Mouse (Mus musculus): ENCODE measurements at regions not wholly inside any gene's neighbourhood (a gene's known extent, or its start where the extent isn't known, plus 50 kb on each side); places are given as distances from the start of the nearest gene placed in this dataset.

- Histone ChIP-seq H3K9me3 (replicated peaks; ENCODE audit: control insufficient read depth, low read length) (no peaks in the 10 kb centered on the region), H3K27ac (replicated peaks; ENCODE audit: low read depth, low read length) (no peak overlapping the region), H3K27me3 (ENCODE audit: control insufficient read depth, insufficient read depth, low read length) (no peaks in the 10 kb centered on the region), H3K9ac (replicated peaks; ENCODE audit: low read length) (no peak overlapping the region), H3K4me2 (ENCODE audit: low read depth, low read length) (no peak overlapping the region), H3K4me3 (ENCODE audit: low read depth, low read length) (no peak overlapping the region), H3K36me3 (replicated peaks; ENCODE audit: control insufficient read depth, insufficient read depth, low read depth, low read length) (no peaks in the 10 kb centered on the region), H3K4me1 (ENCODE audit: control insufficient read depth, insufficient read depth, low read length) (no peaks in the 10 kb centered on the region)
- WGBS: 86% methylated on average over 4 of the region's 4 CpGs
- no peak for ATAC-seq (replicated peaks; ENCODE audit: insufficient number of reproducible peaks, low FRiP score, low TSS enrichment, low read depth)
- DNase-seq (ENCODE audit: low spot score): no peak
These were observed 66.7 kb upstream of the Vldlr start for GRCm38 (mm10) chr19:27149567-27149966.

DNA sequence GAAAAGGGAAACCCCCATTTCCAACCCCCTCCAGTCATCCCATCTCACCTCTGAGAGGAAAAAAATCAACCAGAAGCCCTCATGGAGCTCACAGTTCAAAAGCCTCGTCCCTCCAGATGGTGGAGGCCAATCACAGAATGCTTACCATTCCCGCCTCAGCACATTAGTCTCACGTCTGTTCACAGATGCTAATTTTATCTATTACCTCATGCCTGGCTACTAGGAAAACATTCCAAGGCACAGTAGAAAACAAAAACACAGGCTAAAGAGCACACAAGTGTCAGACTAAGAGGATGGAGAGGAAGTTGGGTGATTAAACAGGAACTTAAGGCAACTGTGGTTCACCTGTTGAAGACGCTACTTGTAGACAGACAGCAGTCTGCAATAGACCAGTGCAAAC lies 54.4 kb upstream of the Vldlr start:
- Histone ChIP-seq H3K9me3 (replicated peaks; ENCODE audit: control insufficient read depth, low read length) (no peaks in the 10 kb centered on the region), H3K27me3 (ENCODE audit: control insufficient read depth, insufficient read depth, low read length) (no peaks in the 10 kb centered on the region), H3K4me1 (ENCODE audit: control insufficient read depth, insufficient read depth, low read length) (no peaks in the 10 kb centered on the region), H3K9ac (replicated peaks; ENCODE audit: low read length) (no peak overlapping the region), H3K27ac (replicated peaks; ENCODE audit: low read depth, low read length) (no peak overlapping the region), H3K36me3 (replicated peaks; ENCODE audit: control insufficient read depth, insufficient read depth, low read depth, low read length) (no peaks in the 10 kb centered on the region), H3K4me2 (ENCODE audit: low read depth, low read length) (no peak overlapping the region), H3K4me3 (ENCODE audit: low read depth, low read length) (no peak overlapping the region)
- ATAC-seq (replicated peaks; ENCODE audit: insufficient number of reproducible peaks, low FRiP score, low TSS enrichment, low read depth) (no peak), DNase-seq (ENCODE audit: low spot score) (no peak)
- WGBS: 77% methylated on average over 4 of the region's 4 CpGs

Measured in embryonic facial prominence, embryonic 11.5 days (tissue).